Mouse (Mus musculus): ENCODE data around the gene Cmpk2. TPM values are rescaled to one million over a fixed set of nuclear protein-coding genes. Genes with fewer than 3 reads are reported as not detected.

The Cmpk2 gene
- total and polyA plus RNA-seq, 2 experiments = 4.8 to 7.0 TPM

- DNase-seq (ENCODE audit: extremely low read depth, low read depth, low spot score) = peak; percentile 34
- Histone ChIP-seq H3K27ac (replicated peaks; ENCODE audit: insufficient read depth, low read depth, low read length) (no peak overlapping the region), H3K4me3 (ENCODE audit: insufficient read depth, low read depth, low read length) (no peak overlapping the region), H3K27me3 (ENCODE audit: control insufficient read depth, insufficient read depth, low read length) (no peaks in the 10 kb centered on the region), H3K4me1 (ENCODE audit: control insufficient read depth, insufficient read depth, low read length) (no peaks in the 10 kb centered on the region), H3K9ac (ENCODE audit: low read depth, low read length) (no peak overlapping the region), H3K79me2 (ENCODE audit: control insufficient read depth, insufficient read depth, low read length) (no peaks in the 10 kb centered on the region), H3K36me3 (ENCODE audit: control insufficient read depth, insufficient read depth, low read length) (peaks cover under 1% of the 10 kb centered on the region; the same call in 1 of the 2 replicates)
- WGBS = 2% methylated on average over 2 of the region's 2 CpGs
- TF ChIP-seq POLR2A (IDR thresholded peaks at IDR 0.05; ENCODE audit: extremely low read depth, insufficient read depth, low read length) = no peak
- TF ChIP-seq CTCF (IDR thresholded peaks at IDR 0.05; ENCODE audit: low read depth, low read length) = peak; percentile 64; the same call in 1 of the 2 replicates
Measured at GRCm38 (mm10) chr12:26444054-26444453, 24.9 kb upstream of the Cmpk2 start.

DNA sequence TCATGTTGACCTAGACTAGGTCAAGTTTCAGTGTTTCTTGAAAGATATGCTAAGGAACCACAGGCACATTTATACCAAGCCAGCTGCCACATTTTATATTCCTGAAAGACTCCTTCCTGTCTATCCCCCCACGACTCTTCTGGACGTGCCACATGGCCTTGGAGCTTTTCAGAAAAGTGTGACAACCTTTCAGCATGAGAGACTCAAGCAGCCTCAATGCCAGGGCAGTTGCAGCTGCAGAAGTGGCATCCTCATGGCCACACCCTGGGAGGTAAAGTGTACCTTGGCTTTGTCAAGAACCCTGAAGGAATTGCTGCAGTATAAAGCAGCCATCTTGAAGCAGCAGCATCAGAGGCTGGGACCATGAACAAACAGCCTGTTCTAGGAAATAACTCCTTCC lies 24.5 kb upstream of the Cmpk2 start:
- Histone ChIP-seq H3K9ac (ENCODE audit: low read depth, low read length) (no peak overlapping the region), H3K79me2 (ENCODE audit: control insufficient read depth, insufficient read depth, low read length) (no peaks in the 10 kb centered on the region), H3K4me1 (ENCODE audit: control insufficient read depth, insufficient read depth, low read length) (no peaks in the 10 kb centered on the region), H3K27ac (replicated peaks; ENCODE audit: insufficient read depth, low read depth, low read length) (no peak overlapping the region), H3K36me3 (ENCODE audit: control insufficient read depth, insufficient read depth, low read length) (peaks cover 2% of the 10 kb centered on the region; the same call in 1 of the 2 replicates), H3K4me3 (ENCODE audit: insufficient read depth, low read depth, low read length) (no peak overlapping the region), H3K27me3 (ENCODE audit: control insufficient read depth, insufficient read depth, low read length) (no peaks in the 10 kb centered on the region)
- DNase-seq (ENCODE audit: extremely low read depth, low read depth, low spot score) = no peak
- WGBS = 81% methylated on average over 2 of the region's 2 CpGs
- TF ChIP-seq POLR2A (IDR thresholded peaks at IDR 0.05; ENCODE audit: extremely low read depth, insufficient read depth, low read length) = no peak
- TF ChIP-seq CTCF (IDR thresholded peaks at IDR 0.05; ENCODE audit: low read depth, low read length) = no peak

DNA sequence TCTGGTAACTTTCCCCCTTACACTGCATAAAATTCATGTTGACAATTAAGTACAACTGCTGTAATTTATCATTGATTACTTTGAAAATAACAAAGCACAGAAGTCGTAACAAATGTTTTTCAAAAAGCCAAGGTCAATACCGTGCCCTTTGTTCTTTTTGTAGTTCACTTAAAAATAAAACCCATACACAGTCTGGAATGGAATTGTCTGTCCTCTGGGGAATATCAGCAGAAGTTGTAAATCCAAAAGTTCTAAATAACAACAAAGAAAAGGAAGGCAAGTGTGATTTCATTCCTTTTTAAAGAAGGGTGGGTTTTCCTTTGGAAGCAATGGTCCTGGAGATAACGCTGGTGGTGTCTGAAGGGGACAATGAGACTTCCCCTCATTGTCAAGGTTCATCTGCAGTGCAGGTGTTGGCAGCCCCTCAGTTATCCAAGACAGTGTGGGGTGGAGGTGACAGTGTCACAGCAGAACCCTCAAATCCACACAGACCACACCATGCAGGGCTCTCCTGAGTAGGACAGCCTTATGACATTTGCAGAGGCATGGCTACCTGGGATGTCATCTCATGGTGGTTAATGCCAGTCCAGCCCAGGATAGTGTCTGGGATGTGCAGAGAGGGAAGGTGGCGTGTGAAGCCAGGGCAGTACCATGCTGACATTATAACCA lies 22.5 kb upstream of the Cmpk2 start:
- TF ChIP-seq CTCF (IDR thresholded peaks at IDR 0.05; ENCODE audit: low read depth, low read length) (no peak), POLR2A (IDR thresholded peaks at IDR 0.05; ENCODE audit: extremely low read depth, insufficient read depth, low read length) (no peak)
- DNase-seq (ENCODE audit: extremely low read depth, low read depth, low spot score) = no peak
- H3K4me1 ChIP-seq (ENCODE audit: control insufficient read depth, insufficient read depth, low read length) = no peaks in the 10 kb centered on the region
- H3K4me3 ChIP-seq (ENCODE audit: insufficient read depth, low read depth, low read length) = no peak overlapping the region
- no peak overlapping the region for H3K9ac ChIP-seq (ENCODE audit: low read depth, low read length)
- no peaks in the 10 kb centered on the region for H3K79me2 ChIP-seq (ENCODE audit: control insufficient read depth, insufficient read depth, low read length)
- 81% methylated on average over 4 of the region's 4 CpGs for WGBS
- H3K27me3 ChIP-seq (ENCODE audit: control insufficient read depth, insufficient read depth, low read length) = no peaks in the 10 kb centered on the region
- peaks cover 5% of the 10 kb centered on the region; the same call in 1 of the 2 replicates for H3K36me3 ChIP-seq (ENCODE audit: control insufficient read depth, insufficient read depth, low read length)
- H3K27ac ChIP-seq (replicated peaks; ENCODE audit: insufficient read depth, low read depth, low read length) = no peak overlapping the region

- TF ChIP-seq CTCF (IDR thresholded peaks at IDR 0.05; ENCODE audit: low read depth, low read length) = no peak
- TF ChIP-seq POLR2A (IDR thresholded peaks at IDR 0.05; ENCODE audit: extremely low read depth, insufficient read depth, low read length) = no peak
- DNase-seq (ENCODE audit: extremely low read depth, low read depth, low spot score) = no peak
- no peaks in the 10 kb centered on the region for H3K27me3 ChIP-seq (ENCODE audit: control insufficient read depth, insufficient read depth, low read length)
- H3K36me3 ChIP-seq (ENCODE audit: control insufficient read depth, insufficient read depth, low read length) = peaks cover 5% of the 10 kb centered on the region; the same call in 1 of the 2 replicates
- no peak overlapping the region for H3K27ac ChIP-seq (replicated peaks; ENCODE audit: insufficient read depth, low read depth, low read length)
- H3K79me2 ChIP-seq (ENCODE audit: control insufficient read depth, insufficient read depth, low read length) = no peaks in the 10 kb centered on the region
- H3K4me1 ChIP-seq (ENCODE audit: control insufficient read depth, insufficient read depth, low read length) = no peaks in the 10 kb centered on the region
- H3K4me3 ChIP-seq (ENCODE audit: insufficient read depth, low read depth, low read length) = no peak overlapping the region
- no peak overlapping the region for H3K9ac ChIP-seq (ENCODE audit: low read depth, low read length)
- WGBS = 96% methylated on average over 2 of the region's 2 CpGs
Measured at GRCm38 (mm10) chr12:26449483-26449882, 19.5 kb upstream of the Cmpk2 start.

- Histone ChIP-seq H3K9ac (ENCODE audit: low read depth, low read length) (no peak overlapping the region), H3K79me2 (ENCODE audit: control insufficient read depth, insufficient read depth, low read length) (no peaks in the 10 kb centered on the region), H3K4me3 (ENCODE audit: insufficient read depth, low read depth, low read length) (no peak overlapping the region), H3K27me3 (ENCODE audit: control insufficient read depth, insufficient read depth, low read length) (no peaks in the 10 kb centered on the region), H3K36me3 (ENCODE audit: control insufficient read depth, insufficient read depth, low read length) (peaks cover 5% of the 10 kb centered on the region; the same call in 1 of the 2 replicates), H3K27ac (replicated peaks; ENCODE audit: insufficient read depth, low read depth, low read length) (no peak overlapping the region), H3K4me1 (ENCODE audit: control insufficient read depth, insufficient read depth, low read length) (peaks cover 6% of the 10 kb centered on the region; the same call in 1 of the 2 replicates)
- no peak for DNase-seq (ENCODE audit: extremely low read depth, low read depth, low spot score)
- TF ChIP-seq CTCF (IDR thresholded peaks at IDR 0.05; ENCODE audit: low read depth, low read length) (no peak), POLR2A (IDR thresholded peaks at IDR 0.05; ENCODE audit: extremely low read depth, insufficient read depth, low read length) (no peak)
- WGBS = 9% methylated on average over 1 of the region's 1 CpGs
Measured at GRCm38 (mm10) chr12:26451150-26451549, 17.9 kb upstream of the Cmpk2 start.

DNA sequence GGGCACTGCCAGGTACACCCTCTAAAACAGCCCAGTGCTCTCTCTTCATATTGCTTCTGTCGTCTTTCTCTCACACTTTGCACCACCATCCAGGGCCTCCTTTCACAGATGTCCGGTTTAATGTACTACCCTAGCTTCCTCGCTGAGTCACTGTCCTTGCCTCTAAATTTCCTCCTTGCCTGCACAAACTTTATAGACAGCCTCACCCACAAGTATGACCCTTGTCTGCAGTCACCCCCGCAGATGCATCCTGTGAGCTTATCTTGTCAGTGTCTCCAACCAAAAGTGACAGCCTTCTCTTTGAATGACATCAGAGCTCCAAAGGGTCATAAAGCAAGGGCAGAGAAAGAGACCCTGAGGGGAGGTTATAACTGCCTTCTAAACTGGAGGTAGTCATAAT lies 16.1 kb upstream of the Cmpk2 start:
- Histone ChIP-seq H3K4me1 (ENCODE audit: control insufficient read depth, insufficient read depth, low read length) (peaks cover 6% of the 10 kb centered on the region; the same call in 1 of the 2 replicates), H3K27ac (replicated peaks; ENCODE audit: insufficient read depth, low read depth, low read length) (no peak overlapping the region), H3K9ac (ENCODE audit: low read depth, low read length) (no peak overlapping the region), H3K36me3 (ENCODE audit: control insufficient read depth, insufficient read depth, low read length) (peaks cover 5% of the 10 kb centered on the region; the same call in 1 of the 2 replicates), H3K79me2 (ENCODE audit: control insufficient read depth, insufficient read depth, low read length) (no peaks in the 10 kb centered on the region), H3K27me3 (ENCODE audit: control insufficient read depth, insufficient read depth, low read length) (no peaks in the 10 kb centered on the region), H3K4me3 (ENCODE audit: insufficient read depth, low read depth, low read length) (no peak overlapping the region)
- TF ChIP-seq POLR2A (IDR thresholded peaks at IDR 0.05; ENCODE audit: extremely low read depth, insufficient read depth, low read length) (no peak), CTCF (IDR thresholded peaks at IDR 0.05; ENCODE audit: low read depth, low read length) (no peak)
- WGBS = 55% methylated on average over 4 of the region's 4 CpGs
- no peak for DNase-seq (ENCODE audit: extremely low read depth, low read depth, low spot score)
